Mouse (Mus musculus) spleen, postnatal 36 days (tissue): ENCODE results near the gene Thra.
A peak's percentile ranks its signal among the peaks of the same experiment; 100 is the strongest.
"Not testable (repeated sequence)": the region's sequence is repeated elsewhere in the genome, so short reads cannot be mapped to it uniquely, and the experiment has no call there.

Source experiments
- DNase-seq, 2 experiments: peaks; one replicate each; pipeline ENCODE4 v3.0.0; 2022; ENCODE audit warnings: low spot score in 2 of 2, mixed read lengths in 1 of 2

The Thra gene

DNA sequence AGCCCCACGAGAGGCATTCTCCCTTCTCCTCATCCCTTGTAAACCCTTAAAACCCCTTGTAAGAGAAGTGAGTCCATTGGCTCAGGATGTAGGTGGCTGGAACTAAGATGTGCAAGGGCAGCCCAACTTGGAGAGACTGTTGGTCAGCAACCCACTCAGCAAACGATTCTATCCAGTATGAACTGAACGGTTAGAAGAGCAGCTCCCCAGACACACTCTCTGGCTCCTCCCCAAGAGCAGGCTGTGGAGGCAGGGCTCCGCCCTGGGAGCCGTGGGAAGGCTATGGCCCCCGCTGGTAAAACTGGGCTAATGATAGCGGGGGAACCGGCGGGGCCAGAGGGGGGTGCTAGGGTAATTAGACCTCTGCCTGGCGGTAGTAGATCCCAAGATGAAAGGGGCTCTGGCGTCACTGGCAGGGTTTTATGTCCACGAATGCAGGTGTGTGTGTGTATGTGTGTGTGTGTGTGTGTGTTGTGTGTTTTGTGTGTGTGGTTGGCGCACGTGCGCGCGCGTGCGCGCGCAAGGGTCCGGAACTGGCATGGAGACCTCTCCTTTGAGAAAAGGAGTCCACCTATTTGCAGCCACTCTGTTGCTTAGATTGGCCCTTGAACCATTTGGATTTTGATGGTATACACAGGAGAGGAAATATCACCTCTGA, at the start of gene Thra:
Gene Thra (plus strand): TSS at position 246 of the 658 bp plus-strand sequence.
- peak; percentile 39 to 46 for DNase-seq

DNA sequence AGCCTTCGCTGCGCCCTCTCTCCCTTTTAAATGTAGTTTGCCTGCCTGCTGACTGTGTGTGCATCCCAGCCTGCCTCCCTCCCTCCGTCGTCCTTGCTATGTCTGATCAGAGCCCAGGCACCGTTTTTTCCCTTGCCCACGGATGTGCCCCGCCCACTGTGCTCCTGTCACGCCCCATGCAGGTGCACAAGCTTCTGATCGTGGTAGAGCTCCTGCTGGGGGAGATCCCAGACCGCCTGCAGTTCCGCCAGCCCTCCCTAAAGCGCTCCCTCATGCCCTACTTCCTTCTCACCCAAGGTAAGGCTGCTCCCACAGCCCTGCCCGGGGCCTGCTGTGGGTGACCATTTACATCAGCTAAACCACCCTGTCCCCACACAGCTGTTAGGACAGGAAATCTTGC, 47.2 kb upstream of the Thra start:
- DNase-seq: no peak

DNA sequence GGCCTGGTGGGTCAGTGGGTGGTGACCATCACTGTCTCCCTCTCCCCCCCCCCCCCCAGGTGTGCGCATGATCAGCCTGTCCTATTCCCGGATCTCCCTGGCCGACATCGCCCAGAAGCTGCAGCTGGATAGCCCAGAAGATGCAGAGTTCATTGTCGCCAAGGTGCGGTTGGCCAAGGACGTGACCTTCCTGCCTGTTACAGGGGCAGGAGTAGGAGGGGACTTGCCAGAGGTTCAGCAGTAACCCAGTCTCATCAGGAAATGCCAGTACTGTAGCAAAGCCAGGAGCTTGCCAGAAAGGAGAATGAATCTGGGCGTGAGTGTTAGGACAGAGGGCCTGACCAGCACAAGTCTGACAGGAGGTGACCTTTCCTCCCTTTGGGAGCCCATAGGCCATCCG, 46.7 kb upstream of the Thra start:
- no peak for DNase-seq

DNA sequence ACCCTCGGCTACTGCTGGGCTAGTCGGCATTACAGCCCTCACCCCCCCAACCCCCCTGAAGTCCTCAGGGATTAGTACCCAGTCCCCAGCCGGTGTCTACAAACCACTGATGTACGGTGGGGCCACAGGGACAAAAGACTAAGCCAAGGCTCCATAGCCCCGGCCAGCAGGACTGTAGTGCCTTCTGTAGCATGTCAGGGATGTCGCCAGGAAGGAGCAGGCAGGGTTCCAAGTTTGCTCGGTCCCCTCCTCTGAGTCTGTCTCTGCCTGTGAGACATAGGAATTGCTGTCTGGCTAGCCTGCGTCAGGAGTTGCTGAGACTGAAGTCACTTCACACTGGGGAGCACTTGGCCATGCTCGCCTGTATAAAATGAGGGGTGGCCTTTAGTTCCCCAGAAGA, 46.1 kb upstream of the Thra start:
- DNase-seq: no peak

DNA sequence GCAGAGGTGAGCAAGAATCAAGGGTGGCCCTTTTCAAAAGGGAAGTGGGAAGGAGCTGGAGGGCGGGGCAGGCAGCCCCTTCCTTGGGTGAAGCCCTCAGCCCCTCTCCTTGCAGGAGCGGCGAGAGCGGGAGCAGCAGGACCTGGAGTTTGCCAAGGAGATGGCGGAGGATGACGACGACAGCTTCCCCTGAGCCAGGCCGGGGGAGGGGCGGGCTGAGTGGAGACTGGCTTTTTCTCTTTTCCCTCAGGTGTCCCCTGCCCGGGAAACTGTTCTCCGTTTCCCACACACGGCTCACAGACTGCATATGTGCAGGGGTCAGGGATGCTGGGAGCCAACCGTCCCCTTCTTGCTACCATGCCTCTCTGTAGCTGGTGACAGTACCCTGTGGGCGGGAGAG, 45.0 kb upstream of the Thra start:
- DNase-seq: no peak

DNA sequence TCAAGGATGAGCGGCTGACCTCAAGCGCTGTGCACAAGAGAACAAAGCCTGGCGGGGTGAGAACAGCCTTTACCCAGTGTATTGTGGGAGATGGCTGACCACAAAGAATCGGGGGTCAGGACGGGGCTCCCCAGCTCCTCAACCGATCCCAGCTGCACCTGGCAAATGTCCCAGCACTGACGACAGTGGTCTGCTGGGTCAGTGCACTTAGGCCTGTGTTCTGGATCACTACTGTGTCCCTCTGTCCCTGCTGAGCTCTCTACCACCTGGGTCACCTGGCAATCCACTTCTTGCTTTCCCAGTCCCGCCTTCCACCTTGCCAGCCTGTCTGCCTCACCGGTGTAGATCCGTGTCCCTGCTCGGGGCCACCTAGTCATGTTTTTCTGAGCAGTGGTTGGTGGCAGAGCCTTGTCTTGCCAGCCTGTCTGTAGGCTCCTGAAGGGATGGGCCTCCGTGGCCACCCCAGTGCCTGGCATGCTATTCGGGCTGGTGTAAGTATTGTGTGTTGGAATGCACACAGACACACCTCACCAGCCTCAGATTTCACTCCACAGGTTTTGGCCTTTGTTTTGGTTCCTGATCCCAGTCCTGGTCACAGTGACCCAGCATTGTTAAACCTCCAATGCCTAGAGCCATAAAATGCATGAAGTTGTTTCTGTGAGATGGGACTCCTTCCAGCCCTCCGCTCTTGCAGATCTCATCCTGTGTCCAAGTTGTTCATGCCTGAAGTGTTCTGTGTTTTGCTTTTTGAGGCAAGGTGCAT, 43.8 kb upstream of the Thra start:
- no peak for DNase-seq

DNA sequence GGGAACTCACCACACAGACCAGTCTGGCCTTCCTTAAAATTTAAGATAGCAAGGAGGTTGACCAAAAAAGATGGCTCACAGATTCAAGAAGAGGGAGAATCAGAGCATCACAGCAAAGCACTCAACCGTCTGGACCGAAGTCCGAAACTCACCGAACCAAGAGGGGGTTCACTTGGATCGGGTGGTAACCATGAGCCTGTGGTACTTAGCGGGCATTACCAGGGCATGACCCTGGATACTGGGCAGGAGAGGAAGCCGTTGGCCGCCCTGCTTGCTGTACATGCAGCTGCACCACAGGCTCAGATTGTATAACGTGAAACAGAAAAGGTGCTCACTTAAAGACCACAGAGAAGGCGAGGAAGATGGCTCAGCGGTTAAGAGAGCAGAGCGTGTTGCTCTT, 43.2 kb upstream of the Thra start:
- no peak for DNase-seq

DNA sequence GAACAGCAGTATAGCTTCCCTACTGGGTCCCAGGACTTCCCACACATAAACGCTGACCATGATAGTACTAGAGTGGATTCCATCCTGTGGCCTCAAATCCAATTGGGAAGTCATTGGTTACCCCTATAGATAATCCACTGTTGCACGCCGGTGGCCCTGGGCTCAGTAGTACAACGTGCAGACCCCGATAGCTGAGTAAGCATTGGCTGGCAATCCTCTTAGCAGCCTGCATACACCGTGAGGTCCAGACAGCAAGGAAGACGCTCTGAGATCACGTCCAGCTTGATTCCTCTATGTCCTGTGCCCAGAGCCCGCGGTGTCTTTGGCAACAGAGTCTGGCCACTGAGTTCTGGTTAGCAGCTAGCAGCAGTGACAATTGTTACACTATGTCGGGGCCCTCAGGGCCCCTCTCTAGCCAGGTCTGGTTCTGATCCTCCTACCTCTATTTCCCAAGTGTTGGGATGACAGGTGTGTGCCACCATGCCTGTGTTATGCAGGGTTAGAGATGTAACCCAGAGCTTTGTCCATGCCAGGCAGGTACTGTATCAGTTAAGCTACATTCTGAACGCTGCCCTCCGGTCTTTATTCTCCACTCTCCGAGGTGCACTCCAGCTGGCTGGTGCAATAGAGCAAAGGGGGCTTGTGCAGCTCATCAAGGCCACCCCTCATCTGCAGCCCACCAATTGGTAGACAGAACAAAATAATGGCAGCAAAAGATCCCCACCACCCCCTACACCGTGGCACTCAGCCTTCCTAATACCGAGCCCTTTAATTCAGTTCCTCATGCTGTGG, 41.4 kb upstream of the Thra start:
- no peak for DNase-seq

DNA sequence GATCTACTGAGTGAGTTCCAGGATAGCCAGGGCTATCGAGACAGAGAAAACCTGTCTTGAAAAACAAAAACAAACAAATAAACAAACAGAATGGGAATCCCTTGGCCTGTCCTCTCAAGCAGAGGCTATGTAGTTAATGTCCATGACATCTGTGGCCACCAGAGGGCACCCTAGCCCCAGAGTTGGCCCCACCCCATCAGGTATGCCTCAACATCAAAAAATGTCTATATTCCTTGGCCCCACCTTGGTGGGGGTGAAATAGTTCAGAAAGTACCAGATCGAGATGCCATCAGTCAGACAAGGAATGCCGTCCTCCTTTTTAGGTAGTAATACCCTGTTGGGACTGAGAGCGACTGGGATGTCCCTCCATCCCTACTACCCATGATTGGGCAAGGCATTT, 40.5 kb upstream of the Thra start:
- DNase-seq: peak; percentile 57 to 70

DNA sequence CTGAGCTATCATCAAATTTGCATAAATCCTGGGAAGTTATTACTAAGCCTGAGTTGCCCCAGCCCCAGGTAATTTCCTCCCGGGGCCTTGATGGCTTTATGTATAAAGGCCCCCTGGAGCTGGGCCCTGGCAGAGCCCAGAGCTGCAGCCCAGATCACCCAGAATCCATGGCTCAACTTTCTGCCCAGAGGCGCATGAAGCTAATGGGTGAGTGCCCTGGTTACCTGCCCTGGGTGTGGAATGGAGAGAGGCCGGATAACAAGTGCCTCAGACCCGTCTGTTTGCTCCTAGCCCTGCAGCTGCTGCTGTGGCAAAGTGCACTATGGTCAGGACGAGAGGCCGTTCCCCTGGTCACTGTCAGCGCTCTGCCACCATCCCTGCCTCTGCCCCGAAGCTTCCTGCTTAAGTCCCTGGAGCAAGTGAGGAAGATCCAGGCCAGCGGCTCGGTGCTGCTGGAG, 39.2 kb upstream of the Thra start, which contains the start of gene Csf3:
Gene Csf3 (plus strand): TSS at position 51 of the 458 bp plus-strand sequence.
- no peak for DNase-seq

DNA sequence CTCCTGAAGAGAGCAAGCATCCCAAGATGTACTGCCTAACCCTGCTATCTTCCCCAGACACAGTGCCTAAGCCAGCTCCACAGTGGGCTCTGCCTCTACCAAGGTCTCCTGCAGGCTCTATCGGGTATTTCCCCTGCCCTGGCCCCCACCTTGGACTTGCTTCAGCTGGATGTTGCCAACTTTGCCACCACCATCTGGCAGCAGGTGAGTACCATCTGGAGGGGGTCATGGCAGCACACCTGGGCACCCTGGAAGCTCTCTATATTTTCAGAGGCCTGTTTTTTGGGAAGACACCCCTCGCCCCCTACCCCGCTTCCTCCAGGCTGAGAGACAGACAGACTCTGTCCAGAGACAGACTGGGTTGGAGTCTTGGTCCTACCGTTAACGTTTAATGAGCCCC, 38.1 kb upstream of the Thra start:
- no peak for DNase-seq

DNA sequence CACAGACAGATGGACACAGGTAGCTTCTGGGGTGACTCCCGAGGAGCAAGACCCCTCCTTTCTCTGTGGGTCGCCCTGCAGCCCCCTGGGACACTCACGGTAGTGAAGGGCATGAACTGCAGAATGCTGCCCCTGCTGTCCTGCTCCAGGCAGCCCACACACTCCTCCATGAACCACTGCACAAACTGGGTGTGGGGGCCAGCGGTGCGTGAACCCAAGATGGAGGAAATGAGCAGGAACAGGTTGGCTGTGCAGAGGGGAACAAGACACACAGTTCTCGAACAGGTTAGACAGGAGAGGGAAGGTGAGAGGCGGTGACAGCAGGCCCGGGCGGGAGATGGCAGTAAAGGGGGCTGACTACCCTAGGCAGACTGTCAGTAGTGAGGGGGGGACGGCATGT, 35.4 kb upstream of the Thra start:
- no peak for DNase-seq

DNA sequence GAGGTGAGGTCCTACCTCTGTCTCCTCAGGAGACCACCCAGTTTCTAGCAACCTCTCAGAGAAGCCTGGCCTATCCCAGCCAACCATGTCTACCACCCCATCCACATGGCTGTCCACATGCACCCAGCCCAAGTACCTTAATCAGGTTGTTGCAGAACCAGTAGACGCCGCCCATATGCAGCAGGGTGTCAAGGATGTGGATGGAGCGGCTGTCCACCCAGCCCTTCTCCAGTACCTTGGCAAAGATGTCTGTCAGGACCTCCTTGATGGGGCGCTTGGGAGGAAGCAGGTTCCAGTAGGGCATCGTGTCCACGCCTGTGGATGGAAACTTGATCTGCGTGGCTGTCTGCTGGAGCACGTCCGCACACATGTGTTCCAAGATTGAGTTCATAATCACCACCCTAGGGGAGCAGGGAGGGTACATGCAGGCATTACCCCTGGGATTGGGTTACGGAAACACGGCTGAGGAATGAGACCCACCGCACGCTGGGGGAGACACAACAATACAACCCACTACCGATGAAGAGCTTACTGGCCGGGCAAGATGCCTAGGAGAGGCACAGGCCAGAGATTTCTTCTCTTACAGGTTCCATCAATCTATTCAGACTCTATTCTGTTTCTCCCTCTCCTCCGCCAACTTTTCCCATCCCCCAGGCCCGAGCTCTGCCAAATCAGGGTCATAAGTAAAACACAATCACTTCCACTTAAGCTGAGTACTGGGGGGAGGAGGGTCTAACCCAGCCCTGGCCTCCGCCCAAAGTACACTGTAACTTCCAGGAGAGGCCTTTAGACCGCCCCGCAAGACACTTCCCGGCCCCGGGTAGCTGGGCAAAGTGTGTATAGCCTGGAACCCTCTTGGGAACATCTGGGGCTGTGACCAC, 32.8 kb upstream of the Thra start:
- no peak for DNase-seq

DNA sequence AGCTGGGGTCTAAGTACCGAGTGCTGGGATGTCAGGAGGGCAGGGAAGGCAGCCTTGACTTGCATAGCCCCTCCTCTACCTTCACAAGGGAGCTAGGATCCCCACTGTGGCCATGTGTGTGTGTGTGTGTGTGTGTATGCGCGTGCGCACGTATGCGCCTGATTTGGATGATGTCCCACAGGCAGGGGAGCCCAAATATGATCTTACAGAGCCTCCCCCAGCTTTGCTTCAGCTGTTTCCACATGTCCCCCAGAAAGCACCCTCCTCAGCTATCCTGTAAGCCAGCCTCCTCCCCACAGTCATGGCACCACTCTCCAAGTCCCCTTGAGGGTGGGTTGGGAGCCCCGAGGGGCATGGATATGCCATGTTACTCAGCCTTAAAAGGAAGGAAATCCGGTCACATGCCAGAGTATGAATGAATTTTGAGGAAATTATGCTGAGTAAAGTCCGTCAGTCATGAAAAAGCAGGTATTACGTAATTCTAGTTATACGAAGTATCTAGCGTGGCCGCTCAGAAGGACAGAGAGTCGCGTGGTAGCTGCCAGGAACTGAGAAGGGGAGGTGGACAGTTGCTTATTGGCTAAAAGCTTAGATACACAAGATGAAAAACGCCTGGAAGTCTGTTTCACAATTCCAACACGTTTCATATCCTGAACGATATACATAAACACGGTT, 32.0 kb upstream of the Thra start:
- DNase-seq: no peak

DNA sequence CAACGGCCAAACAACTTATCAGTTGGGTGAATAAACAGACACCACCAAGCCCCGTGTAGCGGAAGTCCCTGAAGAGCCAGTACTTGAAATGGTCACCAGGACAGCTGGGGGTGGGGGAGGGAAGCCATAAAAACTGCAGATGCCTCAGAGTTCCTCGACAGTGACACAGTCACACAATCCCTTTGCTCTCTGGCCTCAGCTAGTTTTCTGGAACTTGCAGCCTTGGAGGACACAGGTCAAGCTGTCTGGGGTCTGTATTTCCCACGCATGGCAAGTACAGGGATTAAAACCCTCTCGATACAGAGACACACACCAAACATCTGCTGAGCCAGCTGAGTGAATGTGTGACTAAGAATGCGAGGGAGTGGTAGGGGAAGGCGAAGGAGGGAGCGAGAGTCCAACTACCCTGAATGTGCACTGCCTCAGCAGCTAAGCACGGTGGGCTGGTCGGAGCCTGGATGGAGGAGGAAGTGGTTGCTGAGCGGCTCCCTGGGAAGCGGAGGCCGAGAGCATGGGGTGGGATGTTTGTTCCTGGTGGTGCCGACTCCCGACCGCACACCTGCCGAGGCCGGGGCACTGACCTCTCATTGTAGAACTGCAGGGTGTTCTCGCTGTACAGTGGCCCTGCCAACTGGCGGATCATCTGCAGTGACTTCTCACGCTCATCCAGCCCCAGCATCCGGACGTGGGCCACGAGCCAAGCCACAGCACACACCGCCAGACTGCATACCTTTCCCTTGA, 31.3 kb upstream of the Thra start:
- no peak for DNase-seq

DNA sequence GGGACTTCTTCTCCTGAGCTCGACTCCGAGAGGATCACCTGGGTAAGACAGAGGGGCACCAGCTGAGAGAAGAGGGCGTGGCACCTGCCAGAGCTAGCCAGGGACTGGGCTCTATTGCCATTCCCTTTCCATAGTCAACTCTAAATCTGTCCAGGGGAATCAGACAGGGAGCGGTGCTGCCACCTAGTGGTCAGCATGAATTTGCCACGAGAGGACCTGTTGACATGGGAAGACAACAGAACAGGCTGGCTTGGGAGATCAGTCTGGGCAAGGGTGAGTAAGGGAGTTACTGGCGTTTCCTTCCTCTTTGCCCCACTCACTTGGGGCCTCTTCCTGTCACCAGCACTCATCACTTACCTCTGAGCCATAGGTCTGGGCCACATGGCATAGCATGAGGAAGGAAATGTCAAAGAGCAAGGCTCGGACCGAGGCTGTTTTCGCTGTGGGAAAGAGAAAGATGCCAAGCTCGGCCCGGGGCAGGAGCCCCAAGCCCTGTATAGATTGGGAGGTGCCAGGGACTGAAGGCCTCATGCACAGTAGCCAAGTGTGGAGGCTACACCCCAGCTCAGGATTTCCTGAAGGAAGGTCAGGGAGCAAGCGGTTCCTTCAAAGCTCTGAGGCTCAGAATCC, 29.9 kb upstream of the Thra start:
- DNase-seq: peak; percentile 36 to 61

DNA sequence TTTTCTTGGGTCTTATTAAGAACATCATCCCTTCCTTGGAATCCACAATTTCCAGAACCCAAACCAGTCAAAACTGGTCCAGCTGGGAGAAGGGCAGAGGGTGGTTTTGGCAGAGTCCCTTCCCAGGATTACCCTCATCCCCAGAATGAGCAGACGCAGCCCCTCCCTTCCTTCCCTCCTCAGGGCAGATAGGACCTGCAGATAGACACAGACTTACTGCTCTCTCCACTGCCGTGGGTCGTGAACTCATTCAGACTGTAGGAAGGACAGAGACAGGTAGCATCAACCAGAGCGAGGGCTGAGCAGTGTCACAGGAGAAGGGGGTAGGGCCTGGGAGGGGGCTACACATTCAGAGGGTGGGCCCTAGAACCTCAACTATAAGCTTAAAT, 29.4 kb upstream of the Thra start:
- no peak for DNase-seq

DNA sequence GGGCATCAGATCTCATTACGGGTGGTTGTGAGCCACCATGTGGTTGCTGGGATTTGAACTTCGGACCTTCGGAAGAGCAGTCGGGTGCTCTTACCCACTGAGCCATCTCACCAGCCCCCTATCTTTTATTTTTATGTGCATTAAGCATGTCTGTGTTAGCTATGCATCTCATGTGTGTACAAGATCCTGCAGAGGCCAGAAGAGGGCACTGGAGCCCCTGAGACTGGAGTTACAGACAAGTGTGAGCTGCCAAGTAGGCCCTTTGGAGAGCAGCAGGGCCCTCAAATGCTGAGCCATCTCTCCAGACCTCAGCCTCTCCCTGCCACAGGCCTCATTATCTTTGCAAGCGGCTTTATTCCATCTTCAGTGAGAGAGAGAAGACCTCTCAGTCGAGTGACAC, 28.4 kb upstream of the Thra start:
- not testable (repeated sequence) for DNase-seq

DNA sequence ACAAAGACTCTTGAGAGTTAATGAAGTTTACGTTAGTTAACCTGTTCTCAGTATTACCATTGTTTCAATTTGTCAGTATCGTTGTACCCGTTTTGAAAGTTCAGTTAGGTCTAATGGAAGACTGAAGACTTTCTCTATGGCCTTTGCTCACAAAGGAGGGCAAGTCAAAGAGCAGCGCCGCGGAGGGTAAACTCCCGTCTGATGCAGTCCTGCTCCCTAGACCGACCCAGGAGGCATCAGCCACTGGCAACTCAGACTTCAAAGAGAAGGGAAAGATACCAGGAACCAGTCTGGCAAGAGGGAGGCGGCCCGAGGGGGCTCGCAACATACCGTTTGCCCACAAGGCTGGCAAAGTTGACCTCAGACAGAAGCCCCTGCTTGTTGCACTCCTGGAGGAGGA, 26.7 kb upstream of the Thra start:
- no peak for DNase-seq

DNA sequence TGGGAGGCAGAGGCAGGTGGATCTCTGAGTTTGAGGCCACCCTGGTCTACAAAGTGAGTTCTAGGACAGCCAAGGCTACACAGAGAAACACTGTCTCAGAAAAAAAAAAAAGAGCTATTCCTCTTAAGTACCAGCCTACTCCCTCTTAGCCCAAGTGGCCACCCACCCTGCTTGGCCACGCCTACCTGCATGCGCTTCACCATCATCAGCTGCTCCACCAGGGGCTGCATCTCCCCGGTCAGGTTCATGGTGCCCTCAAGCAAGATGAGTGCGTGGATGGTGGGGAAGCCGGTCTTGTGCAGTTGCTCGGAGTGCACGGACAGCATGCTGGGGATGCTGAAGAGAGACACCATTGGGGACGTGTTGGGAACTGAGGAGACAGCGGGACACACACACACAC, 24.5 kb upstream of the Thra start:
- no peak for DNase-seq
